Mouse (Mus musculus): ENCODE measurements around the gene Diras2. TPM values are rescaled to one million over a fixed set of nuclear protein-coding genes. Genes with fewer than 3 reads are reported as not detected.

The Diras2 gene
- total and polyA plus RNA-seq, 2 experiments from 2014 or later = 7.0 to 68.2 TPM

GRCm38 (mm10) chr13:52546288-52546687 is 15.2 kb upstream of the Diras2 start:
- Histone ChIP-seq H3K36me3 (ENCODE audit: insufficient read depth, low read length) (no peaks in the 10 kb centered on the region), H3K9me3 (ENCODE audit: low read length) (no peaks in the 10 kb centered on the region), H3K27ac (ENCODE audit: low read depth, low read length) (no peak overlapping the region), H3K4me1 (ENCODE audit: insufficient read depth, low read length) (no peaks in the 10 kb centered on the region), H3K27me3 (ENCODE audit: insufficient read depth, low read length) (no peaks in the 10 kb centered on the region), H3K4me2 (ENCODE audit: low read depth, low read length, poor library complexity, severe bottlenecking) (no peak overlapping the region), H3K9ac (replicated peaks; ENCODE audit: low read length, poor library complexity, severe bottlenecking) (no peak overlapping the region), H3K4me3 (ENCODE audit: low read depth, low read length) (no peak overlapping the region)
- ATAC-seq (ENCODE audit: low FRiP score) = no peak
- DNase-seq (ENCODE audit: low spot score) = no peak
- no peak for TF ChIP-seq CTCF (IDR thresholded peaks at IDR 0.05)
- WGBS = 75% methylated on average over 6 of the region's 6 CpGs

GRCm38 (mm10) chr13:52542636-52543035 is 11.6 kb upstream of the Diras2 start:
- no peak for TF ChIP-seq CTCF (IDR thresholded peaks at IDR 0.05)
- no peak for ATAC-seq (ENCODE audit: low FRiP score)
- WGBS = 71% methylated on average over 4 of the region's 4 CpGs

DNA sequence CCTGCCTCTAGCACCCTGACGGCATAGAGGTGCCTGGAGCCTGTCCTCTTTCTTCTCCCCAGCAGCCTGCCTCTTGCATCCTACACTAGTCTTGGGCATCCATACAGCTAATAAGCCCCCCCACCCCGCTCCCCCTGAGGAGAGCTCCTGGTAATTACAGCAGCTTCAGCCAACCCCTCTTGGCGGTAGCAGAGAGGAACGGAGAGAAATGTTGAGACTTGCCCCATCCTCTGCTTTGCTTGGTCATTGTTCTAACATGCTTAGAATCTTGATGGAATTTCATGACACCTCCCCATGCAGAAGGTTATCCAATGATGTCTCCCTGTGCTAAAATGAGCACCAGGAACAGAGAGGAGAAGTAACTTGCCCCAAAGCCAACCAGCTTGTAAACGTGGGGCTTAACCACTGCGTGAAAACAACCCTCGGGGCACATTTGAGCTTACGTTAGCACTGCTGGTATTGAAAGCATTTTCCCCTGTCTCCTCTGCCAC is 11.0 kb upstream of the Diras2 start:
- TF ChIP-seq CTCF (IDR thresholded peaks at IDR 0.05) = no peak

More at GRCm38 (mm10) chr13:52542636-52543035, 11.6 kb upstream of the Diras2 start:
- Histone ChIP-seq H3K4me2 (ENCODE audit: low read depth, low read length, poor library complexity, severe bottlenecking) (no peak overlapping the region), H3K4me3 (ENCODE audit: low read depth, low read length) (no peak overlapping the region), H3K9ac (replicated peaks; ENCODE audit: low read length, poor library complexity, severe bottlenecking) (no peak overlapping the region), H3K9me3 (ENCODE audit: low read length) (no peaks in the 10 kb centered on the region), H3K36me3 (ENCODE audit: insufficient read depth, low read length) (no peaks in the 10 kb centered on the region), H3K4me1 (ENCODE audit: insufficient read depth, low read length) (no peaks in the 10 kb centered on the region), H3K27me3 (ENCODE audit: insufficient read depth, low read length) (no peaks in the 10 kb centered on the region), H3K27ac (ENCODE audit: low read depth, low read length) (no peak overlapping the region)
- no peak for DNase-seq (ENCODE audit: low spot score)

GRCm38 (mm10) chr13:52541385-52542035 is 10.4 kb upstream of the Diras2 start:
- no peak overlapping the region for H3K9ac ChIP-seq (replicated peaks; ENCODE audit: low read length, poor library complexity, severe bottlenecking)
- no peak overlapping the region for H3K27ac ChIP-seq (ENCODE audit: low read depth, low read length)
- no peaks in the 10 kb centered on the region for H3K4me1 ChIP-seq (ENCODE audit: insufficient read depth, low read length)
- WGBS = 56% methylated on average over 5 of the region's 5 CpGs
- H3K4me3 ChIP-seq (ENCODE audit: low read depth, low read length) = no peak overlapping the region
- H3K36me3 ChIP-seq (ENCODE audit: insufficient read depth, low read length) = no peaks in the 10 kb centered on the region
- DNase-seq (ENCODE audit: low spot score) = no peak
- H3K27me3 ChIP-seq (ENCODE audit: insufficient read depth, low read length) = no peaks in the 10 kb centered on the region
- no peak for ATAC-seq (ENCODE audit: low FRiP score)
- H3K9me3 ChIP-seq (ENCODE audit: low read length) = no peaks in the 10 kb centered on the region
- no peak for TF ChIP-seq CTCF (IDR thresholded peaks at IDR 0.05)
- no peak overlapping the region for H3K4me2 ChIP-seq (ENCODE audit: low read depth, low read length, poor library complexity, severe bottlenecking)

More for the DNA sequence above, 11.0 kb upstream of the Diras2 start:
- Histone ChIP-seq H3K27ac (ENCODE audit: low read depth, low read length) (no peak overlapping the region), H3K9me3 (ENCODE audit: low read length) (no peaks in the 10 kb centered on the region), H3K36me3 (ENCODE audit: insufficient read depth, low read length) (no peaks in the 10 kb centered on the region), H3K4me2 (ENCODE audit: low read depth, low read length, poor library complexity, severe bottlenecking) (no peak overlapping the region), H3K4me1 (ENCODE audit: insufficient read depth, low read length) (no peaks in the 10 kb centered on the region), H3K9ac (replicated peaks; ENCODE audit: low read length, poor library complexity, severe bottlenecking) (no peak overlapping the region), H3K27me3 (ENCODE audit: insufficient read depth, low read length) (no peaks in the 10 kb centered on the region), H3K4me3 (ENCODE audit: low read depth, low read length) (no peak overlapping the region)
- ATAC-seq (ENCODE audit: low FRiP score) (no peak), DNase-seq (ENCODE audit: low spot score) (no peak)
- 65% methylated on average over 8 of the region's 8 CpGs for WGBS

- DNase-seq (ENCODE audit: low spot score) = no peak
- Histone ChIP-seq H3K9ac (replicated peaks; ENCODE audit: low read length, poor library complexity, severe bottlenecking) (no peak overlapping the region), H3K27ac (ENCODE audit: low read depth, low read length) (no peak overlapping the region), H3K4me1 (ENCODE audit: insufficient read depth, low read length) (no peaks in the 10 kb centered on the region), H3K4me3 (ENCODE audit: low read depth, low read length) (no peak overlapping the region), H3K9me3 (ENCODE audit: low read length) (no peaks in the 10 kb centered on the region), H3K4me2 (ENCODE audit: low read depth, low read length, poor library complexity, severe bottlenecking) (no peak overlapping the region), H3K36me3 (ENCODE audit: insufficient read depth, low read length) (no peaks in the 10 kb centered on the region), H3K27me3 (ENCODE audit: insufficient read depth, low read length) (no peaks in the 10 kb centered on the region)
- WGBS = 84% methylated on average over 6 of the region's 6 CpGs
- no peak for TF ChIP-seq CTCF (IDR thresholded peaks at IDR 0.05)
- no peak for ATAC-seq (ENCODE audit: low FRiP score)
Measured at GRCm38 (mm10) chr13:52539461-52539860, 8.4 kb upstream of the Diras2 start.

DNA sequence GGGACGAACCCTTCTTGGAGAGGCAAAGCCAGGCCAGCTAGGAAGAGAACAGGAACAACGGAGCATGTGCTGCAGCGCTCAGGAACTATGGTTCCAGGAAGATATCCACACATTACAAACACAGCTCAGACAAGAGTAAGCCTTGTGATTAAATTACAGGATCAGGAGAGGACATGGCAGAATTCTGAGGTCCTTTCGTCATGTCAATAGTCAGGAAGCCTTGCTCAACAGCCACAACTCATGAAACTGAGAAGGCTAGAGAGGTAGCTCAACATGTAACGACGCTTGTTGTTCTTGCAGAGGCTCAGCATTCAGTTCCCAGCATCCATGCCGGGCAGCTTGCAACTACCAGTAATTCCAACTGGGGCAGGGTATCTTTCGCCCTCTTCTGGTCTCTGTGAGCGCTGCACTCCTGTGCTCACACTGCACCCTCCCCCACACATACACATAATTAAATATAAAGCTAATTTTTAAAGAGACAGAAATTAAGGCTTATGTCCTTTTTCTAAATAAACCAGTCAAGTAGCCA is 7.6 kb upstream of the Diras2 start:
- no peaks in the 10 kb centered on the region for H3K4me1 ChIP-seq (ENCODE audit: insufficient read depth, low read length)
- no peaks in the 10 kb centered on the region for H3K36me3 ChIP-seq (ENCODE audit: insufficient read depth, low read length)
- no peak overlapping the region for H3K4me3 ChIP-seq (ENCODE audit: low read depth, low read length)
- ATAC-seq (ENCODE audit: low FRiP score) = no peak
- no peaks in the 10 kb centered on the region for H3K9me3 ChIP-seq (ENCODE audit: low read length)
- no peak overlapping the region for H3K4me2 ChIP-seq (ENCODE audit: low read depth, low read length, poor library complexity, severe bottlenecking)
- no peak overlapping the region for H3K9ac ChIP-seq (replicated peaks; ENCODE audit: low read length, poor library complexity, severe bottlenecking)
- 94% methylated on average over 9 of the region's 9 CpGs for WGBS
- TF ChIP-seq CTCF (IDR thresholded peaks at IDR 0.05) = peak; percentile 24; the same call in 1 of the 2 replicates
- no peaks in the 10 kb centered on the region for H3K27me3 ChIP-seq (ENCODE audit: insufficient read depth, low read length)
- no peak overlapping the region for H3K27ac ChIP-seq (ENCODE audit: low read depth, low read length)
- no peak for DNase-seq (ENCODE audit: low spot score)

Data from midbrain, postnatal 0 days (tissue).